Mouse (Mus musculus): ENCODE results near the gene 3110082J24Rik.

3110082J24Rik gene

GRCm38 (mm10) chr5:30105668-30106300 is at the start of gene 3110082J24Rik:
Gene 3110082J24Rik, minus strand, starts transcription at chr5:30106086.
- DNase-seq (ENCODE audit: low spot score): no peak

GRCm38 (mm10) chr5:30155395-30155792 is 49.5 kb upstream of the 3110082J24Rik start:
- no peak for DNase-seq (ENCODE audit: low spot score)

GRCm38 (mm10) chr5:30154474-30155394 is 48.8 kb upstream of the 3110082J24Rik start, which contains the start of the genes Hadha and Hadhb:
Gene Hadha, minus strand, starts transcription at chr5:30155162.
Gene Hadhb, plus strand, starts transcription at chr5:30155248.
- DNase-seq (ENCODE audit: low spot score): peak; percentile 94

- no peak for DNase-seq (ENCODE audit: low spot score)
Measured at GRCm38 (mm10) chr5:30154013-30154412, 48.1 kb upstream of the 3110082J24Rik start.

GRCm38 (mm10) chr5:30153222-30153621 is 47.3 kb upstream of the 3110082J24Rik start:
- DNase-seq (ENCODE audit: low spot score): no peak

GRCm38 (mm10) chr5:30152413-30152812 is 46.5 kb upstream of the 3110082J24Rik start:
- DNase-seq (ENCODE audit: low spot score): no peak

- DNase-seq (ENCODE audit: low spot score): no peak
Measured at GRCm38 (mm10) chr5:30152007-30152406, 46.1 kb upstream of the 3110082J24Rik start.

- no peak for DNase-seq (ENCODE audit: low spot score)
Measured at GRCm38 (mm10) chr5:30148133-30148920, 42.4 kb upstream of the 3110082J24Rik start.

- DNase-seq (ENCODE audit: low spot score): no peak
Measured at GRCm38 (mm10) chr5:30146526-30146925, 40.6 kb upstream of the 3110082J24Rik start.

GRCm38 (mm10) chr5:30138193-30138592 is 32.3 kb upstream of the 3110082J24Rik start:
- no peak for DNase-seq (ENCODE audit: low spot score)

GRCm38 (mm10) chr5:30137271-30137670 is 31.4 kb upstream of the 3110082J24Rik start:
- no peak for DNase-seq (ENCODE audit: low spot score)

GRCm38 (mm10) chr5:30135711-30136231 is 29.9 kb upstream of the 3110082J24Rik start:
- DNase-seq (ENCODE audit: low spot score): no peak

- no peak for DNase-seq (ENCODE audit: low spot score)
Measured at GRCm38 (mm10) chr5:30132173-30132572, 26.3 kb upstream of the 3110082J24Rik start.

- DNase-seq (ENCODE audit: low spot score): no peak
Measured at GRCm38 (mm10) chr5:30131246-30131645, 25.4 kb upstream of the 3110082J24Rik start.

- no peak for DNase-seq (ENCODE audit: low spot score)
Measured at GRCm38 (mm10) chr5:30128680-30129079, 22.8 kb upstream of the 3110082J24Rik start.

- DNase-seq (ENCODE audit: low spot score): no peak
Measured at GRCm38 (mm10) chr5:30127921-30128597, 22.2 kb upstream of the 3110082J24Rik start.

GRCm38 (mm10) chr5:30126756-30127155 is 20.9 kb upstream of the 3110082J24Rik start:
- DNase-seq (ENCODE audit: low spot score): no peak

GRCm38 (mm10) chr5:30125587-30125986 is 19.7 kb upstream of the 3110082J24Rik start:
- no peak for DNase-seq (ENCODE audit: low spot score)

- DNase-seq (ENCODE audit: low spot score): no peak
Measured at GRCm38 (mm10) chr5:30122481-30122880, 16.6 kb upstream of the 3110082J24Rik start.

- no peak for DNase-seq (ENCODE audit: low spot score)
Measured at GRCm38 (mm10) chr5:30120106-30120505, 14.2 kb upstream of the 3110082J24Rik start.

GRCm38 (mm10) chr5:30119163-30119562 is 13.3 kb upstream of the 3110082J24Rik start:
- DNase-seq (ENCODE audit: low spot score): no peak

All from layer of hippocampus, adult 11-12 months (tissue).